Mouse (Mus musculus): ENCODE results near the gene Spred2. TPM values are rescaled to one million over a fixed set of nuclear protein-coding genes. Genes with fewer than 3 reads are reported as not detected.

The Spred2 gene
- total and polyA plus RNA-seq, 3 experiments, result 7.8 to 76.0 (median 25.9) TPM

GRCm38 (mm10) chr11:19992341-19993281, 68.4 kb downstream of the Spred2 start:
- Histone ChIP-seq H3K27ac (ENCODE audit: control insufficient read depth, low read depth, low read length) (no peak overlapping the region), H3K4me1 (ENCODE audit: control insufficient read depth in 1 of 2, insufficient read depth in 2 of 2, low read length in 2 of 2) (peaks cover 28 to 42% of the 10 kb centered on the region in 2 experiments)

DNA sequence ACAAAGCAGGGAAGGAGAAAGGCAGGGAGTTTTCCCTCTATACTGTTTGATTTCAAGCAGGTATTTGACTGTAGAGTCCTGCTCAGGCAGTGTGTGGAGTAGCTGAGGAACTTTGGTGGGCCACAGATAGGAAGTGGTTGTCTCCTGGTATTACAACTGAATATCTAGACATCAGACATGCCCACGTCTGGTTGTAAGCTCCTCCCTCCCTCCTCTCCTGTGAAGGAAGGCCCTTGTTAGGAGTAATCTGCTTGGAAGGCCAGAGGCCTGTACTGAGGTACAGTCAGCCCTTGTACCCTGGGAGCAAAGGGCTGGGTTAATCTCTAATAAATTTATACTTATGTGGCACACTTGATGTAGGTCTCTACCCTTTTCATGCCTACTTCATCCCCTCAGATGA, 69.6 kb downstream of the Spred2 start:
- Histone ChIP-seq H3K9ac (ENCODE audit: control insufficient read depth, low read depth, low read length, poor library complexity, severe bottlenecking) (peak overlapping the region; percentile 16; the same call in 1 of the 2 replicates), H3K4me3 (ENCODE audit: control insufficient read depth in 1 of 2, insufficient read depth in 1 of 2, low read depth in 2 of 2, low read length in 2 of 2) (no peak overlapping the region), H3K27me3 (ENCODE audit: control insufficient read depth in 1 of 2, insufficient read depth in 2 of 2, low read length in 2 of 2) (no peaks in the 10 kb centered on the region), H3K4me1 (ENCODE audit: control insufficient read depth in 1 of 2, insufficient read depth in 2 of 2, low read length in 2 of 2) (peaks cover 23 to 35% of the 10 kb centered on the region in 2 experiments), H3K27ac (ENCODE audit: control insufficient read depth, low read depth, low read length) (peak overlapping the region; percentile 35), H3K9me3 (replicated peaks; ENCODE audit: insufficient read depth, low read length) (no peaks in the 10 kb centered on the region), H3K36me3 (ENCODE audit: control insufficient read depth in 1 of 2, insufficient read depth in 2 of 2, low read length in 2 of 2) (peaks cover 2 to 32% of the 10 kb centered on the region in 2 experiments; a peak in 3 of 4 replicates), H3K79me2 (ENCODE audit: control insufficient read depth, insufficient read depth, low read length, poor library complexity) (peaks cover 34% of the 10 kb centered on the region)
- TF ChIP-seq CTCF (IDR thresholded peaks at IDR 0.05 in 2 of 3, conservative IDR thresholded peaks at IDR 0.05 in 1 of 3; ENCODE audit: control insufficient read depth in 1 of 3, insufficient read depth in 1 of 3, low read depth in 2 of 3, low read length in 3 of 3, poor library complexity in 1 of 3, severe bottlenecking in 1 of 3) (no peak), GABPA (IDR thresholded peaks at IDR 0.05; ENCODE audit: low read depth, low read length) (no peak), POLR2AphosphoS5 (IDR thresholded peaks at IDR 0.05; ENCODE audit: borderline replicate concordance, low read depth, low read length) (no peak), ZC3H11A (IDR thresholded peaks at IDR 0.05; ENCODE audit: low read depth, low read length) (no peak), ZNF384 (IDR thresholded peaks at IDR 0.05; ENCODE audit: low read depth, low read length) (no peak), SMC3 (IDR thresholded peaks at IDR 0.05; ENCODE audit: low read depth, low read length) (no peak), TBP (IDR thresholded peaks at IDR 0.05; ENCODE audit: low read depth, low read length) (0 out of 2 replicates have a peak, but pooled peaks have one; percentile 48), POLR2A (IDR thresholded peaks at IDR 0.05; ENCODE audit: control insufficient read depth in 1 of 2, insufficient read depth in 1 of 2, low read depth in 1 of 2, low read length in 2 of 2, poor library complexity in 1 of 2) (peak in 1 of 2 experiments; percentile 45; a peak in 1 of 4 replicates), SIN3A (IDR thresholded peaks at IDR 0.05; ENCODE audit: low read length) (no peak; the same call in 1 of the 2 replicates), MAX (IDR thresholded peaks at IDR 0.05; ENCODE audit: low read length) (no peak), ELF1 (IDR thresholded peaks at IDR 0.05; ENCODE audit: low read depth, low read length) (peak; percentile 37; the same call in 1 of the 2 replicates), NELFE (IDR thresholded peaks at IDR 0.05; ENCODE audit: low read depth, low read length) (no peak), RAD21 (IDR thresholded peaks at IDR 0.05; ENCODE audit: low read depth, low read length) (no peak), NRF1 (IDR thresholded peaks at IDR 0.05; ENCODE audit: insufficient read depth, low read depth, low read length, poor library complexity, severe bottlenecking) (0 out of 2 replicates have a peak, but pooled peaks have one; percentile 9), HCFC1 (IDR thresholded peaks at IDR 0.05; ENCODE audit: low read depth, low read length) (0 out of 2 replicates have a peak, but pooled peaks have one; percentile 27), USF2 (IDR thresholded peaks at IDR 0.05; ENCODE audit: borderline replicate concordance in 1 of 2, insufficient read depth in 1 of 2, low read depth in 1 of 2, low read length in 2 of 2) (no peak), KAT2A (conservative IDR thresholded peaks at IDR 0.05; ENCODE audit: low read depth, low read length) (no peak), CHD2 (IDR thresholded peaks at IDR 0.05; ENCODE audit: low read length) (no peak), ETS1 (IDR thresholded peaks at IDR 0.05; ENCODE audit: low read depth, low read length) (0 out of 2 replicates have a peak, but pooled peaks have one; percentile 15), ZMIZ1 (IDR thresholded peaks at IDR 0.05; ENCODE audit: low read depth, low read length) (no peak)
- peak; percentile 91 for DNase-seq (ENCODE audit: low read depth, low spot score)

More at GRCm38 (mm10) chr11:19992341-19993281, 68.4 kb downstream of the Spred2 start:
- Histone ChIP-seq H3K9me3 (replicated peaks; ENCODE audit: insufficient read depth, low read length) (no peaks in the 10 kb centered on the region), H3K79me2 (ENCODE audit: control insufficient read depth, insufficient read depth, low read length, poor library complexity) (peaks cover 42% of the 10 kb centered on the region), H3K9ac (ENCODE audit: control insufficient read depth, low read depth, low read length, poor library complexity, severe bottlenecking) (no peak overlapping the region), H3K4me3 (ENCODE audit: control insufficient read depth in 1 of 2, insufficient read depth in 1 of 2, low read depth in 2 of 2, low read length in 2 of 2) (no peak overlapping the region), H3K27me3 (ENCODE audit: control insufficient read depth in 1 of 2, insufficient read depth in 2 of 2, low read length in 2 of 2) (no peaks in the 10 kb centered on the region), H3K36me3 (ENCODE audit: control insufficient read depth in 1 of 2, insufficient read depth in 2 of 2, low read length in 2 of 2) (peaks cover 2 to 42% of the 10 kb centered on the region in 2 experiments; a peak in 2 of 4 replicates)
- DNase-seq (ENCODE audit: low read depth, low spot score), result peak; percentile 33
- no peak for TF ChIP-seq ELF1 (IDR thresholded peaks at IDR 0.05; ENCODE audit: low read depth, low read length)
- TF ChIP-seq POLR2AphosphoS5 (IDR thresholded peaks at IDR 0.05; ENCODE audit: borderline replicate concordance, low read depth, low read length), result no peak
- TF ChIP-seq GATA1 (IDR thresholded peaks at IDR 0.05; ENCODE audit: low read depth, low read length), result peak; percentile 65
- TF ChIP-seq SIN3A (IDR thresholded peaks at IDR 0.05; ENCODE audit: low read length), result no peak
- no peak for TF ChIP-seq E2F4 (IDR thresholded peaks at IDR 0.05; ENCODE audit: borderline replicate concordance, low read depth, low read length)
- no peak; the same call in 1 of the 2 replicates for TF ChIP-seq MAX (IDR thresholded peaks at IDR 0.05; ENCODE audit: low read length)
- TF ChIP-seq SMC3 (IDR thresholded peaks at IDR 0.05; ENCODE audit: low read depth, low read length), result no peak
- no peak for TF ChIP-seq ETS1 (IDR thresholded peaks at IDR 0.05; ENCODE audit: low read depth, low read length)
- TF ChIP-seq ZC3H11A (IDR thresholded peaks at IDR 0.05; ENCODE audit: low read depth, low read length), result no peak
- no peak for TF ChIP-seq TBP (IDR thresholded peaks at IDR 0.05; ENCODE audit: low read depth, low read length)
- 0 out of 2 replicates have a peak, but pooled peaks have one; percentile 40 for TF ChIP-seq MAZ (IDR thresholded peaks at IDR 0.05; ENCODE audit: low read depth, low read length)
- peak; percentile 15 to 47; a peak in 2 of 4 replicates for TF ChIP-seq EP300 (IDR thresholded peaks at IDR 0.05; ENCODE audit: low read depth in 1 of 2, low read length in 2 of 2)
- no peak; the same call in 1 of the 2 replicates for TF ChIP-seq MXI1 (IDR thresholded peaks at IDR 0.05; ENCODE audit: low read depth, low read length)
